Mouse (Mus musculus): Measurements from ENCODE around the gene Cyp4f14. TPM values are rescaled to one million over a fixed set of nuclear protein-coding genes. Genes with fewer than 3 reads are reported as not detected.

Cyp4f14 gene
- polyA plus RNA-seq, 1 experiment from 2014 or later, result not detected

- no peak overlapping the region for H3K4me3 ChIP-seq (ENCODE audit: low read depth, low read length)
- H3K36me3 ChIP-seq (replicated peaks; ENCODE audit: control insufficient read depth, insufficient read depth, low read depth, low read length), result no peaks in the 10 kb centered on the region
- no peak overlapping the region for H3K9ac ChIP-seq (replicated peaks; ENCODE audit: low read length)
- no peak overlapping the region for H3K27ac ChIP-seq (replicated peaks; ENCODE audit: low read depth, low read length)
- H3K4me2 ChIP-seq (ENCODE audit: low read depth, low read length), result no peak overlapping the region
- 77% methylated on average over 10 of the region's 10 CpGs for WGBS
- H3K4me1 ChIP-seq (ENCODE audit: control insufficient read depth, insufficient read depth, low read length), result no peaks in the 10 kb centered on the region
- no peaks in the 10 kb centered on the region for H3K9me3 ChIP-seq (replicated peaks; ENCODE audit: control insufficient read depth, low read length)
- H3K27me3 ChIP-seq (ENCODE audit: control insufficient read depth, insufficient read depth, low read length), result no peaks in the 10 kb centered on the region
- ATAC-seq (replicated peaks; ENCODE audit: insufficient number of reproducible peaks, low FRiP score, low TSS enrichment, low read depth) (no peak), DNase-seq (ENCODE audit: low spot score) (no peak)
Observed at GRCm38 (mm10) chr17:32906172-32906571, 11.0 kb downstream of the Cyp4f14 start.

GRCm38 (mm10) chr17:32905239-32905638 is 11.9 kb downstream of the Cyp4f14 start:
- Histone ChIP-seq H3K9me3 (replicated peaks; ENCODE audit: control insufficient read depth, low read length) (no peaks in the 10 kb centered on the region), H3K4me2 (ENCODE audit: low read depth, low read length) (0 out of 2 replicates have a peak overlapping the region, but pooled peaks have one; percentile 17), H3K4me1 (ENCODE audit: control insufficient read depth, insufficient read depth, low read length) (no peaks in the 10 kb centered on the region), H3K9ac (replicated peaks; ENCODE audit: low read length) (no peak overlapping the region), H3K36me3 (replicated peaks; ENCODE audit: control insufficient read depth, insufficient read depth, low read depth, low read length) (no peaks in the 10 kb centered on the region), H3K27me3 (ENCODE audit: control insufficient read depth, insufficient read depth, low read length) (no peaks in the 10 kb centered on the region), H3K27ac (replicated peaks; ENCODE audit: low read depth, low read length) (no peak overlapping the region), H3K4me3 (ENCODE audit: low read depth, low read length) (no peak overlapping the region)
- 11% methylated on average over 19 of the region's 19 CpGs for WGBS
- DNase-seq (ENCODE audit: low spot score), result peak; percentile 60
- no peak for ATAC-seq (replicated peaks; ENCODE audit: insufficient number of reproducible peaks, low FRiP score, low TSS enrichment, low read depth)

GRCm38 (mm10) chr17:32904414-32904813 is 12.7 kb downstream of the Cyp4f14 start:
- no peak overlapping the region for H3K27ac ChIP-seq (replicated peaks; ENCODE audit: low read depth, low read length)
- 61% methylated on average over 2 of the region's 2 CpGs for WGBS
- H3K27me3 ChIP-seq (ENCODE audit: control insufficient read depth, insufficient read depth, low read length), result no peaks in the 10 kb centered on the region
- peak; percentile 6 for DNase-seq (ENCODE audit: low spot score)
- no peak overlapping the region for H3K4me3 ChIP-seq (ENCODE audit: low read depth, low read length)
- H3K4me1 ChIP-seq (ENCODE audit: control insufficient read depth, insufficient read depth, low read length), result no peaks in the 10 kb centered on the region
- no peak overlapping the region for H3K4me2 ChIP-seq (ENCODE audit: low read depth, low read length)
- H3K36me3 ChIP-seq (replicated peaks; ENCODE audit: control insufficient read depth, insufficient read depth, low read depth, low read length), result no peaks in the 10 kb centered on the region
- H3K9me3 ChIP-seq (replicated peaks; ENCODE audit: control insufficient read depth, low read length), result no peaks in the 10 kb centered on the region
- ATAC-seq (replicated peaks; ENCODE audit: insufficient number of reproducible peaks, low FRiP score, low TSS enrichment, low read depth), result no peak
- H3K9ac ChIP-seq (replicated peaks; ENCODE audit: low read length), result no peak overlapping the region

- no peaks in the 10 kb centered on the region for H3K36me3 ChIP-seq (replicated peaks; ENCODE audit: control insufficient read depth, insufficient read depth, low read depth, low read length)
- H3K27me3 ChIP-seq (ENCODE audit: control insufficient read depth, insufficient read depth, low read length), result no peaks in the 10 kb centered on the region
- H3K4me3 ChIP-seq (ENCODE audit: low read depth, low read length), result no peak overlapping the region
- no peaks in the 10 kb centered on the region for H3K4me1 ChIP-seq (ENCODE audit: control insufficient read depth, insufficient read depth, low read length)
- ATAC-seq (replicated peaks; ENCODE audit: insufficient number of reproducible peaks, low FRiP score, low TSS enrichment, low read depth), result no peak
- no peak overlapping the region for H3K4me2 ChIP-seq (ENCODE audit: low read depth, low read length)
- H3K9me3 ChIP-seq (replicated peaks; ENCODE audit: control insufficient read depth, low read length), result no peaks in the 10 kb centered on the region
- DNase-seq (ENCODE audit: low spot score), result no peak
- no peak overlapping the region for H3K9ac ChIP-seq (replicated peaks; ENCODE audit: low read length)
- H3K27ac ChIP-seq (replicated peaks; ENCODE audit: low read depth, low read length), result no peak overlapping the region
- 54% methylated on average over 1 of the region's 1 CpGs for WGBS
Observed at GRCm38 (mm10) chr17:32901751-32902525, 15.2 kb downstream of the Cyp4f14 start.

- Histone ChIP-seq H3K4me2 (ENCODE audit: low read depth, low read length) (no peak overlapping the region), H3K9ac (replicated peaks; ENCODE audit: low read length) (no peak overlapping the region), H3K4me3 (ENCODE audit: low read depth, low read length) (no peak overlapping the region), H3K27ac (replicated peaks; ENCODE audit: low read depth, low read length) (no peak overlapping the region), H3K9me3 (replicated peaks; ENCODE audit: control insufficient read depth, low read length) (no peaks in the 10 kb centered on the region), H3K36me3 (replicated peaks; ENCODE audit: control insufficient read depth, insufficient read depth, low read depth, low read length) (no peaks in the 10 kb centered on the region), H3K4me1 (ENCODE audit: control insufficient read depth, insufficient read depth, low read length) (peaks cover 2% of the 10 kb centered on the region; the same call in 1 of the 2 replicates), H3K27me3 (ENCODE audit: control insufficient read depth, insufficient read depth, low read length) (no peaks in the 10 kb centered on the region)
- no peak for ATAC-seq (replicated peaks; ENCODE audit: insufficient number of reproducible peaks, low FRiP score, low TSS enrichment, low read depth)
- DNase-seq (ENCODE audit: low spot score), result no peak
- WGBS, result 89% methylated on average over 4 of the region's 4 CpGs
Observed at GRCm38 (mm10) chr17:32895421-32895820, 21.7 kb downstream of the Cyp4f14 start.

- WGBS, result 74% methylated on average over 3 of the region's 3 CpGs
- no peak overlapping the region for H3K4me2 ChIP-seq (ENCODE audit: low read depth, low read length)
- DNase-seq (ENCODE audit: low spot score) (no peak), ATAC-seq (replicated peaks; ENCODE audit: insufficient number of reproducible peaks, low FRiP score, low TSS enrichment, low read depth) (no peak)
- H3K27ac ChIP-seq (replicated peaks; ENCODE audit: low read depth, low read length), result no peak overlapping the region
- H3K4me1 ChIP-seq (ENCODE audit: control insufficient read depth, insufficient read depth, low read length), result peaks cover 4% of the 10 kb centered on the region; the same call in 1 of the 2 replicates
- H3K36me3 ChIP-seq (replicated peaks; ENCODE audit: control insufficient read depth, insufficient read depth, low read depth, low read length), result no peaks in the 10 kb centered on the region
- no peaks in the 10 kb centered on the region for H3K9me3 ChIP-seq (replicated peaks; ENCODE audit: control insufficient read depth, low read length)
- H3K27me3 ChIP-seq (ENCODE audit: control insufficient read depth, insufficient read depth, low read length), result no peaks in the 10 kb centered on the region
- H3K4me3 ChIP-seq (ENCODE audit: low read depth, low read length), result no peak overlapping the region
- H3K9ac ChIP-seq (replicated peaks; ENCODE audit: low read length), result no peak overlapping the region
Observed at GRCm38 (mm10) chr17:32893901-32894300, 23.2 kb downstream of the Cyp4f14 start.

GRCm38 (mm10) chr17:32891239-32892180 is 25.6 kb downstream of the Cyp4f14 start, which contains the start of gene Zfp870:
Gene Zfp870, minus strand, starts transcription at chr17:32891642.
- DNase-seq (ENCODE audit: low spot score) (peak; percentile 97), ATAC-seq (replicated peaks; ENCODE audit: insufficient number of reproducible peaks, low FRiP score, low TSS enrichment, low read depth) (peak; percentile 96)
- 13% methylated on average over 33 of the region's 33 CpGs for WGBS
- Histone ChIP-seq H3K27me3 (ENCODE audit: control insufficient read depth, insufficient read depth, low read length) (no peaks in the 10 kb centered on the region), H3K4me1 (ENCODE audit: control insufficient read depth, insufficient read depth, low read length) (peaks cover 4% of the 10 kb centered on the region; the same call in 1 of the 2 replicates), H3K27ac (replicated peaks; ENCODE audit: low read depth, low read length) (peak within 1 kb of the TSS; percentile 70; the same call in 1 of the 2 replicates), H3K9me3 (replicated peaks; ENCODE audit: control insufficient read depth, low read length) (no peaks in the 10 kb centered on the region), H3K4me2 (ENCODE audit: low read depth, low read length) (peak within 1 kb of the TSS; percentile 74), H3K4me3 (ENCODE audit: low read depth, low read length) (peak within 1 kb of the TSS; percentile 75), H3K36me3 (replicated peaks; ENCODE audit: control insufficient read depth, insufficient read depth, low read depth, low read length) (no peaks in the 10 kb centered on the region), H3K9ac (replicated peaks; ENCODE audit: low read length) (peak within 1 kb of the TSS; percentile 83)
